Mouse (Mus musculus) stomach, embryonic 16.5 days (tissue): ENCODE measurements around the gene Urm1. TPM values are rescaled to one million over a fixed set of nuclear protein-coding genes. Genes with fewer than 3 reads are reported as not detected.

Experiments
- microRNA-seq: library from miRNA; unstranded; fragments of <30 nt; microRNA quantifications from one replicate; pipeline ENCODE4, GENCODE M21; 2016
- polyA plus RNA-seq: library from polyadenylated mRNA; unstranded; fragments of >200 nt; fragmentation: Nextera tagmentation; extraction: Ambion mirVana; gene quantifications from 2 replicates; pipeline ENCODE4 v1.2.1, GENCODE M21; 2015

Urm1 gene
- polyA plus RNA-seq, 1 experiment from 2014 or later: 22.0 TPM

Small RNA genes within 50 kb of the gene (microRNA-seq; reads per million reads assigned to microRNA genes)
- gene Mir219a-2: not detected
- not detected for gene Mir219b

Other genes with a start within 250 kb of the Urm1 start
- 10.7 and 11.2 TPM in 2 replicates for gene Rapgef1, start 200.4 kb upstream of the Urm1 start, polyA plus RNA-seq
- gene Gm13420, start 68.4 kb upstream of the Urm1 start, polyA plus RNA-seq: 0.74 and 0.91 TPM in 2 replicates
- not detected in 2 replicates for gene Gm13547, start 60.8 kb upstream of the Urm1 start, polyA plus RNA-seq
- 34.5 and 34.6 TPM in 2 replicates for gene Coq4, start 32.6 kb upstream of the Urm1 start, polyA plus RNA-seq
- 25.2 and 30.9 TPM in 2 replicates for gene Trub2, start 31.6 kb upstream of the Urm1 start, polyA plus RNA-seq
- 22.0 and 23.6 TPM in 2 replicates for gene Slc27a4, start 17.4 kb upstream of the Urm1 start, polyA plus RNA-seq
- gene Cercam, start 49.1 kb downstream of the Urm1 start, polyA plus RNA-seq: 38.3 and 38.9 TPM in 2 replicates
- 50.9 and 56.1 TPM in 2 replicates for gene Odf2, start 69.1 kb downstream of the Urm1 start, polyA plus RNA-seq
- gene Gle1, start 115.4 kb downstream of the Urm1 start, polyA plus RNA-seq: 50.0 and 54.3 TPM in 2 replicates
- 84.2 and 96.3 TPM in 2 replicates for gene Sptan1, start 145.5 kb downstream of the Urm1 start, polyA plus RNA-seq
- 23.2 and 26.1 TPM in 2 replicates for gene Wdr34, start 228.8 kb downstream of the Urm1 start, polyA plus RNA-seq
- gene Set, start 237.3 kb downstream of the Urm1 start, polyA plus RNA-seq: 324 and 336 TPM in 2 replicates